Mouse (Mus musculus) thymus, postnatal 0 days (tissue): ENCODE results near the gene Idua. TPM values are rescaled to one million over a fixed set of nuclear protein-coding genes. Genes with fewer than 3 reads are reported as not detected.

Source experiments
- DNase-seq: peaks from one replicate; pipeline ENCODE4 v3.0.0-alpha.2; 2015; ENCODE audit warnings: low spot score
- polyA plus RNA-seq: library from polyadenylated mRNA; unstranded; fragments of >200 nt; fragmentation: Nextera tagmentation; extraction: Ambion mirVana; gene quantifications from 2 replicates; pipeline ENCODE4 v1.2.1, GENCODE M21; 2015

The Idua gene
- polyA plus RNA-seq, 1 experiment from 2014 or later, result 6.2 TPM

- no peak for DNase-seq
These were observed 57.9 kb downstream of the Idua start for GRCm38 (mm10) chr5:108718051-108718450.

GRCm38 (mm10) chr5:108719761-108720160, 59.6 kb downstream of the Idua start:
- no peak for DNase-seq

GRCm38 (mm10) chr5:108724006-108724405, 63.9 kb downstream of the Idua start:
- no peak for DNase-seq

- DNase-seq, result peak; percentile 54
These were observed 66.6 kb downstream of the Idua start for GRCm38 (mm10) chr5:108726557-108727248.

- no peak for DNase-seq
These were observed 67.3 kb downstream of the Idua start for GRCm38 (mm10) chr5:108727425-108727824.

Other genes starting within 250 kb of the Idua start
- gene Atp5k, start 225.9 kb upstream of the Idua start, polyA plus RNA-seq, result 551 and 578 TPM in 2 replicates
- gene Mfsd7a, start 211.4 kb upstream of the Idua start, polyA plus RNA-seq, result 0.14 and 0.27 TPM in 2 replicates
- gene Pcgf3, start 199.1 kb upstream of the Idua start, polyA plus RNA-seq, result 7.8 and 8.3 TPM in 2 replicates
- gene Cplx1, start 110.3 kb upstream of the Idua start, polyA plus RNA-seq, result 0.20 and 0.22 TPM in 2 replicates
- gene Gak, start 30.6 kb upstream of the Idua start, polyA plus RNA-seq, result 44.6 and 50.1 TPM in 2 replicates
- gene Tmem175, start 30.6 kb upstream of the Idua start, polyA plus RNA-seq, result 25.2 and 28.3 TPM in 2 replicates
- gene Dgkq, start 9.3 kb downstream of the Idua start, polyA plus RNA-seq, result 5.0 and 6.6 TPM in 2 replicates
- 0.14 and 0.20 TPM in 2 replicates for gene Slc26a1, start 15.2 kb downstream of the Idua start, polyA plus RNA-seq
- 4.1 and 5.1 TPM in 2 replicates for gene Fgfrl1, start 32.1 kb downstream of the Idua start, polyA plus RNA-seq
- gene Rnf212, start 114.7 kb downstream of the Idua start, polyA plus RNA-seq, result not detected in 2 replicates
- gene Tmed11, start 135.0 kb downstream of the Idua start, polyA plus RNA-seq, result not detected in 2 replicates
- gene Vmn2r8, start 148.5 kb downstream of the Idua start, polyA plus RNA-seq, result not detected in 2 replicates
- gene Vmn2r9, start 192.3 kb downstream of the Idua start, polyA plus RNA-seq, result not detected in 2 replicates